Mouse (Mus musculus) right cerebral cortex, adult 2 months (tissue): ENCODE data around the gene Gm17545.
A peak's percentile ranks its signal among the peaks of the same experiment; 100 is the strongest.
"Not testable (repeated sequence)": the region's sequence is repeated elsewhere in the genome, so short reads cannot be mapped to it uniquely, and the experiment has no call there.

Experiments used
- DNase-seq, 2 experiments: peaks; one replicate each; pipeline ENCODE4 v3.0.0; 2021 to 2022; ENCODE audit warnings: low spot score in 2 of 2

The Gm17545 gene

GRCm38 (mm10) chr9:22453990-22454389, at the start of gene Gm17545:
TSS of gene Gm17545 (plus strand) at chr9:22454290.
- not testable (repeated sequence) for DNase-seq

GRCm38 (mm10) chr9:22405414-22405813, 48.7 kb upstream of the Gm17545 start:
- DNase-seq = no peak

- not testable (repeated sequence) for DNase-seq
Measured at GRCm38 (mm10) chr9:22407633-22408032, 46.5 kb upstream of the Gm17545 start.

GRCm38 (mm10) chr9:22408344-22408743, 45.7 kb upstream of the Gm17545 start:
- peak in 1 of 2 experiments; percentile 37 for DNase-seq

- DNase-seq = no peak
Measured at GRCm38 (mm10) chr9:22409501-22409900, 44.6 kb upstream of the Gm17545 start.

- DNase-seq = peak; percentile 98 to 99
Measured at GRCm38 (mm10) chr9:22411002-22411857, 42.9 kb upstream of the Gm17545 start, which contains the start of gene 9530077C05Rik. TSS of gene 9530077C05Rik (plus strand) at chr9:22411513.

GRCm38 (mm10) chr9:22416187-22416586, 37.9 kb upstream of the Gm17545 start:
- DNase-seq = no peak

GRCm38 (mm10) chr9:22417547-22417946, 36.5 kb upstream of the Gm17545 start:
- DNase-seq = no peak

GRCm38 (mm10) chr9:22419877-22420276, 34.2 kb upstream of the Gm17545 start:
- no peak for DNase-seq

GRCm38 (mm10) chr9:22420491-22420890, 33.6 kb upstream of the Gm17545 start:
- DNase-seq = no peak

- no peak for DNase-seq
Measured at GRCm38 (mm10) chr9:22422559-22422958, 31.5 kb upstream of the Gm17545 start.

- no peak for DNase-seq
Measured at GRCm38 (mm10) chr9:22423507-22423906, 30.6 kb upstream of the Gm17545 start.

- no peak for DNase-seq
Measured at GRCm38 (mm10) chr9:22424196-22424595, 29.9 kb upstream of the Gm17545 start.

- no peak for DNase-seq
Measured at GRCm38 (mm10) chr9:22424719-22425118, 29.4 kb upstream of the Gm17545 start.

GRCm38 (mm10) chr9:22428028-22428665, 25.9 kb upstream of the Gm17545 start:
- DNase-seq = no peak

GRCm38 (mm10) chr9:22428666-22429410, 25.3 kb upstream of the Gm17545 start:
- DNase-seq = no peak

GRCm38 (mm10) chr9:22429533-22430241, 24.4 kb upstream of the Gm17545 start:
- no peak for DNase-seq

- no peak for DNase-seq
Measured at GRCm38 (mm10) chr9:22430315-22430840, 23.7 kb upstream of the Gm17545 start.

GRCm38 (mm10) chr9:22433221-22433620, 20.9 kb upstream of the Gm17545 start:
- no peak for DNase-seq

GRCm38 (mm10) chr9:22434101-22434500, 20.0 kb upstream of the Gm17545 start:
- no peak for DNase-seq

- no peak for DNase-seq
Measured at GRCm38 (mm10) chr9:22438826-22439225, 15.3 kb upstream of the Gm17545 start.
